Mouse (Mus musculus) liver, embryonic 15.5 days (tissue): ENCODE results near the gene Nxt1. TPM values are rescaled to one million over a fixed set of nuclear protein-coding genes. Genes with fewer than 3 reads are reported as not detected.

Experiments used
- polyA plus RNA-seq: library from polyadenylated mRNA; unstranded; fragments of >200 nt; fragmentation: Nextera tagmentation; extraction: Ambion mirVana; gene quantifications from 2 replicates; pipeline ENCODE4 v1.2.1, GENCODE M21; 2015

Gene Nxt1
- polyA plus RNA-seq, 1 experiment from 2014 or later, result 51.8 TPM

Other genes with a start within 250 kb of the Nxt1 start
- gene Cd93, start 229.0 kb upstream of the Nxt1 start, polyA plus RNA-seq, result 1.9 and 2.2 TPM in 2 replicates
- 9.5 and 10.4 TPM in 2 replicates for gene Gzf1, start 8.4 kb downstream of the Nxt1 start, polyA plus RNA-seq
- gene Napb, start 59.9 kb downstream of the Nxt1 start, polyA plus RNA-seq, result 0.29 and 0.30 TPM in 2 replicates
- gene Cstl1, start 77.8 kb downstream of the Nxt1 start, polyA plus RNA-seq, result not detected in 2 replicates
- gene Cst11, start 98.9 kb downstream of the Nxt1 start, polyA plus RNA-seq, result not detected in 2 replicates
- not detected in 2 replicates for gene 8030411F24Rik, start 109.4 kb downstream of the Nxt1 start, polyA plus RNA-seq
- not detected in 2 replicates for gene Cst12, start 116.8 kb downstream of the Nxt1 start, polyA plus RNA-seq
- gene Cst8, start 126.2 kb downstream of the Nxt1 start, polyA plus RNA-seq, result 0.37 and 0.39 TPM in 2 replicates
- not detected in 2 replicates for gene Cst13, start 147.5 kb downstream of the Nxt1 start, polyA plus RNA-seq
- gene Cst9, start 162.5 kb downstream of the Nxt1 start, polyA plus RNA-seq, result 0.17 TPM in 1 of 2 replicates, not detected in the other
- not detected in 2 replicates for gene 9230104L09Rik, start 192.4 kb downstream of the Nxt1 start, polyA plus RNA-seq
- gene Cst3, start 203.1 kb downstream of the Nxt1 start, polyA plus RNA-seq, result 173 and 189 TPM in 2 replicates